Comparison of ENCODE assay signal across 27 mouse cellular contexts in genomic region chr11:57812212-57812611, GRCm38 (mm10). TPM values are rescaled to one million over a fixed set of nuclear protein-coding genes. Genes with fewer than 3 reads are reported as not detected.
DNase-seq lines count a peak whose midpoint lies in the region; ATAC-seq and TF ChIP-seq lines count a peak whose summit lies in the region.
"Had no signal": no experiment of that assay in that cellular context is flagged by ENCODE, and none has a peak within 500 bp of the region (broad histone marks: within the 10 kb centered on the region; RNA-seq: fewer than 3 reads in every experiment).

No protein-coding gene starts in this region.

- ATAC-seq in heart, embryonic 13.5 days (ENCODE audit: extremely low read depth, insufficient number of reproducible peaks, low FRiP score, low TSS enrichment): peak; percentile 69; the same call in 1 of the 2 replicates
- ATAC-seq in liver, embryonic 11.5 days (replicated peaks; ENCODE audit: low FRiP score): peak; percentile 82
- peak; percentile 87 for ATAC-seq in liver, postnatal 0 days
- ATAC-seq in forebrain, embryonic 12.5 days (ENCODE audit: low FRiP score): no peak
- ATAC-seq: forebrain, postnatal 0 days; hindbrain, embryonic 16.5 days; intestine, embryonic 16.5 days had no signal

- H3K9me3 ChIP-seq in heart, embryonic 13.5 days: no peaks in the 10 kb centered on the region
- no peaks in the 10 kb centered on the region for H3K9me3 ChIP-seq in liver, embryonic 11.5 days (ENCODE audit: control insufficient read depth, low read length)
- no peaks in the 10 kb centered on the region for H3K9me3 ChIP-seq in liver, postnatal 0 days (ENCODE audit: low read length)
- H3K9me3 ChIP-seq in forebrain, embryonic 12.5 days: no peaks in the 10 kb centered on the region
- H3K9me3 ChIP-seq: embryonic facial prominence, embryonic 15.5 days; hindbrain, embryonic 10.5 days had no signal

- H3K9ac ChIP-seq in heart, embryonic 13.5 days: no peak overlapping the region
- H3K9ac ChIP-seq in liver, embryonic 11.5 days (ENCODE audit: low read depth, low read length): no peak overlapping the region
- no peak overlapping the region for H3K9ac ChIP-seq in liver, postnatal 0 days (replicated peaks)
- no peak overlapping the region for H3K9ac ChIP-seq in forebrain, embryonic 12.5 days
- H3K9ac ChIP-seq: embryonic facial prominence, embryonic 15.5 days; forebrain, postnatal 0 days had no signal

- TF ChIP-seq EP300 in liver, postnatal 0 days (IDR thresholded peaks at IDR 0.05; ENCODE audit: low read depth): 0 out of 2 replicates have a peak, but pooled peaks have one; percentile 15

- WGBS in heart, embryonic 13.5 days: 95% methylated on average over 8 of the region's 8 CpGs
- 88% methylated on average over 8 of the region's 8 CpGs for WGBS in liver, embryonic 11.5 days
- WGBS in liver, postnatal 0 days (ENCODE audit: insufficient replicate concordance): 88% methylated on average over 8 of the region's 8 CpGs
- WGBS in forebrain, embryonic 12.5 days: 96% methylated on average over 8 of the region's 8 CpGs

- H3K4me2 ChIP-seq in heart, embryonic 13.5 days: no peak overlapping the region
- no peak overlapping the region for H3K4me2 ChIP-seq in liver, embryonic 11.5 days
- no peak overlapping the region for H3K4me2 ChIP-seq in liver, postnatal 0 days (ENCODE audit: low read depth, low read length)
- H3K4me2 ChIP-seq in forebrain, embryonic 12.5 days: no peak overlapping the region
- H3K4me2 ChIP-seq: embryonic facial prominence, embryonic 15.5 days had no signal

- H3K27me3 ChIP-seq in heart, embryonic 13.5 days (replicated peaks): no peaks in the 10 kb centered on the region
- H3K27me3 ChIP-seq in liver, embryonic 11.5 days (replicated peaks; ENCODE audit: control insufficient read depth, insufficient read depth, low read length): no peaks in the 10 kb centered on the region
- H3K27me3 ChIP-seq in liver, postnatal 0 days (ENCODE audit: insufficient read depth, low read length): no peaks in the 10 kb centered on the region
- no peaks in the 10 kb centered on the region for H3K27me3 ChIP-seq in forebrain, embryonic 12.5 days
- H3K27me3 ChIP-seq: CH12.LX; embryonic facial prominence, embryonic 15.5 days had no signal

- H3K4me3 ChIP-seq in heart, embryonic 13.5 days: no peak overlapping the region
- no peak overlapping the region for H3K4me3 ChIP-seq in liver, embryonic 11.5 days (ENCODE audit: low read depth, low read length)
- no peak overlapping the region for H3K4me3 ChIP-seq in liver, postnatal 0 days (ENCODE audit: low read depth, low read length)
- no peak overlapping the region for H3K4me3 ChIP-seq in forebrain, embryonic 12.5 days (replicated peaks)
- H3K4me3 ChIP-seq: embryonic facial prominence, embryonic 15.5 days; hindbrain, embryonic 10.5 days had no signal

- DNase-seq in heart, postnatal 4 days: no peak
- peak; percentile 68 for DNase-seq in c-Kit-negative CD71-positive TER-119-positive erythroid progenitor cells, embryonic 14.5 days (ENCODE audit: low read depth, low spot score)
- DNase-seq in liver, embryonic 11.5 days (ENCODE audit: low spot score): no peak
- DNase-seq in liver, postnatal 0 days: no peak
- no peak for DNase-seq in B cell, adult 2 months
- DNase-seq in cerebellum, adult 11 months: no peak
- DNase-seq: adrenal gland, adult 2 months; cerebellum, adult 8-10 months; cerebellum, postnatal 36 days; forebrain, postnatal 0 days; gastrocnemius, postnatal 14 days; kidney, adult 9 months; kidney, postnatal 14 days; lung, adult 18-20 months; lung, postnatal 14 days; thymus, postnatal 14 days had no signal

- no peak for TF ChIP-seq CTCF in liver, postnatal 0 days (IDR thresholded peaks at IDR 0.05; ENCODE audit: low read depth)

- peaks cover 18% of the 10 kb centered on the region for H3K4me1 ChIP-seq in heart, embryonic 13.5 days
- H3K4me1 ChIP-seq in liver, embryonic 11.5 days (replicated peaks; ENCODE audit: control insufficient read depth, insufficient read depth, low read length): no peaks in the 10 kb centered on the region; the same call in 1 of the 2 replicates
- H3K4me1 ChIP-seq in liver, postnatal 0 days (ENCODE audit: insufficient read depth): no peaks in the 10 kb centered on the region
- no peaks in the 10 kb centered on the region for H3K4me1 ChIP-seq in forebrain, embryonic 12.5 days
- H3K4me1 ChIP-seq: embryonic facial prominence, embryonic 15.5 days had no signal

- no peak overlapping the region for H3K27ac ChIP-seq in heart, embryonic 13.5 days (replicated peaks)
- H3K27ac ChIP-seq in liver, embryonic 11.5 days (ENCODE audit: low read depth, low read length): peak overlapping the region; percentile 44
- H3K27ac ChIP-seq in liver, postnatal 0 days (ENCODE audit: low read depth): peak overlapping the region; percentile 64; the same call in 1 of the 2 replicates
- H3K27ac ChIP-seq in forebrain, embryonic 12.5 days: no peak overlapping the region
- H3K27ac ChIP-seq: embryonic facial prominence, embryonic 15.5 days; hindbrain, embryonic 10.5 days had no signal

- peaks cover 56% of the 10 kb centered on the region for H3K36me3 ChIP-seq in heart, embryonic 13.5 days
- H3K36me3 ChIP-seq in liver, embryonic 11.5 days (ENCODE audit: control insufficient read depth, insufficient read depth, low read length): peaks cover 5% of the 10 kb centered on the region; the same call in 1 of the 2 replicates
- peaks cover 12% of the 10 kb centered on the region; the same call in 1 of the 2 replicates for H3K36me3 ChIP-seq in liver, postnatal 0 days (replicated peaks; ENCODE audit: insufficient read depth, low read length)
- H3K36me3 ChIP-seq in forebrain, embryonic 12.5 days (replicated peaks): peaks cover 43% of the 10 kb centered on the region

RNA-seq across cellular contexts. Expression of gene Sap30l, which starts 10.8 kb away (rescaled TPM):
- polyA plus RNA-seq in heart, embryonic 13.5 days (2015; fragmentation: Nextera tagmentation; extraction: Ambion mirVana): 6.9 and 7.1 TPM in 2 replicates
- 10 to 100 TPM; 31.9 to 36.7 TPM for total RNA-seq in heart, postnatal 4 days (2021)
- 7.5 and 7.8 TPM in 2 replicates for polyA plus RNA-seq in liver, embryonic 11.5 days (2014; fragmentation: Nextera tagmentation; extraction: Ambion mirVana)
- polyA plus RNA-seq in liver, postnatal 0 days (2015; fragmentation: Nextera tagmentation; extraction: Ambion mirVana): 5.8 and 7.1 TPM in 2 replicates
- polyA plus RNA-seq in forebrain, embryonic 12.5 days (2016; fragmentation: Nextera tagmentation; extraction: Ambion mirVana): 12.5 and 15.0 TPM in 2 replicates

RNA-seq across cellular contexts. Expression of gene Hand1, which starts 20.4 kb away (rescaled TPM):
- polyA plus RNA-seq in heart, embryonic 13.5 days (2015; fragmentation: Nextera tagmentation; extraction: Ambion mirVana): 19.7 and 24.3 TPM in 2 replicates
- total RNA-seq in heart, postnatal 4 days (2021): under 1 TPM; 0.74 to 0.81 TPM
- 9.1 and 11.0 TPM in 2 replicates for polyA plus RNA-seq in liver, embryonic 11.5 days (2014; fragmentation: Nextera tagmentation; extraction: Ambion mirVana)
- 0.07 TPM in 1 of 2 replicates, not detected in the other for polyA plus RNA-seq in liver, postnatal 0 days (2015; fragmentation: Nextera tagmentation; extraction: Ambion mirVana)
- polyA plus RNA-seq in forebrain, embryonic 12.5 days (2016; fragmentation: Nextera tagmentation; extraction: Ambion mirVana): not detected in 2 replicates
- total RNA-seq: CH12.LX; forebrain, postnatal 0 days; gastrocnemius, postnatal 14 days; layer of hippocampus, adult 18-20 months; layer of hippocampus, postnatal 25 days; MEL; midbrain, postnatal 0 days had no signal
- polyA plus RNA-seq: forebrain, postnatal 0 days; hindbrain, embryonic 16.5 days; midbrain, postnatal 0 days had no signal

Comparison
In these comparisons a context has a peak if more than half of its experiments do, and no peak if none do; other contexts are left out.
1. H3K27ac ChIP-seq: peak in liver, embryonic 11.5 days (single experiment) and liver, postnatal 0 days (single experiment); none in heart, embryonic 13.5 days (single experiment) and forebrain, embryonic 12.5 days (single experiment).